14 mouse cellular contexts compared by ENCODE assay signal in genomic region chr12:84388774-84389400, GRCm38 (mm10). TPM values are rescaled to one million over a fixed set of nuclear protein-coding genes. Genes with fewer than 3 reads are reported as not detected.
DNase-seq lines count a peak whose midpoint lies in the region; ATAC-seq and TF ChIP-seq lines count a peak whose summit lies in the region.
"Had no signal": no experiment of that assay in that cellular context is flagged by ENCODE, and none has a peak within 500 bp of the region (broad histone marks: within the 10 kb centered on the region; RNA-seq: fewer than 3 reads in every experiment).

No protein-coding gene starts in this region.

- peaks cover 22 to 28% of the 10 kb centered on the region in 2 experiments for H3K4me1 ChIP-seq in heart, embryonic 14.5 days (ENCODE audit: control insufficient read depth in 2 of 2, insufficient read depth in 2 of 2, low read length in 2 of 2)
- H3K4me1 ChIP-seq in heart, embryonic 12.5 days (replicated peaks), result peaks cover 30% of the 10 kb centered on the region
- H3K4me1 ChIP-seq in spleen, adult 2 months (ENCODE audit: control insufficient read depth, insufficient read depth, insufficient read length), result peaks cover 3% of the 10 kb centered on the region
- no peaks in the 10 kb centered on the region for H3K4me1 ChIP-seq in midbrain, embryonic 15.5 days
- H3K4me1 ChIP-seq: neural tube, embryonic 15.5 days had no signal

- H3K27me3 ChIP-seq in heart, embryonic 14.5 days (ENCODE audit: control insufficient read depth, insufficient read depth, low read length), result no peaks in the 10 kb centered on the region
- H3K27me3 ChIP-seq in heart, embryonic 12.5 days (replicated peaks), result no peaks in the 10 kb centered on the region
- H3K27me3 ChIP-seq in spleen, adult 2 months (ENCODE audit: control insufficient read depth, insufficient read depth, low read length), result no peaks in the 10 kb centered on the region
- H3K27me3 ChIP-seq in midbrain, embryonic 15.5 days (replicated peaks), result no peaks in the 10 kb centered on the region
- H3K27me3 ChIP-seq: neural tube, embryonic 15.5 days had no signal

- ATAC-seq in heart, embryonic 14.5 days (ENCODE audit: insufficient number of reproducible peaks, insufficient read depth, low FRiP score, low read depth), result no peak
- no peak for ATAC-seq in heart, embryonic 12.5 days (ENCODE audit: insufficient number of reproducible peaks, low FRiP score)
- peak; percentile 77 for ATAC-seq in granulocyte monocyte progenitor cell, adult 5-6 weeks (replicated peaks; ENCODE audit: poor library complexity, severe bottlenecking)
- no peak for ATAC-seq in midbrain, embryonic 15.5 days (replicated peaks)
- ATAC-seq: forebrain, postnatal 0 days had no signal

- intact Hi-C loops in gastrocnemius, postnatal 14 days (cut with DNase I; ENCODE audit: low total_unique reads), result no loop called here

- no peak overlapping the region for H3K27ac ChIP-seq in heart, embryonic 14.5 days (replicated peaks in 1 of 2; ENCODE audit: control insufficient read depth in 1 of 2, insufficient read depth in 1 of 2, low read depth in 2 of 2, low read length in 2 of 2)
- H3K27ac ChIP-seq in heart, embryonic 12.5 days (ENCODE audit: poor library complexity, severe bottlenecking), result no peak overlapping the region
- H3K27ac ChIP-seq in spleen, adult 2 months (ENCODE audit: insufficient read depth, low read length), result peak overlapping the region; percentile 52
- no peak overlapping the region for H3K27ac ChIP-seq in midbrain, embryonic 15.5 days
- H3K27ac ChIP-seq: neural tube, embryonic 15.5 days had no signal

- H3K4me3 ChIP-seq in heart, embryonic 14.5 days (ENCODE audit: control insufficient read depth in 1 of 2, insufficient read depth in 1 of 2, low read depth in 1 of 2, low read length in 2 of 2), result no peak overlapping the region
- no peak overlapping the region for H3K4me3 ChIP-seq in heart, embryonic 12.5 days
- H3K4me3 ChIP-seq in spleen, adult 2 months (ENCODE audit: extremely low read depth, insufficient read depth, insufficient read length), result peak overlapping the region; percentile 43
- no peak overlapping the region for H3K4me3 ChIP-seq in midbrain, embryonic 15.5 days
- H3K4me3 ChIP-seq: neural tube, embryonic 15.5 days had no signal

- 63% methylated on average over 14 of the region's 14 CpGs for WGBS in heart, embryonic 14.5 days
- 63% methylated on average over 14 of the region's 14 CpGs for WGBS in heart, embryonic 12.5 days
- 17% methylated on average over 14 of the region's 14 CpGs for WGBS in spleen, adult 2 months
- 76% methylated on average over 14 of the region's 14 CpGs for WGBS in midbrain, embryonic 15.5 days

- H3K36me3 ChIP-seq in heart, embryonic 14.5 days (ENCODE audit: control insufficient read depth, insufficient read depth, low read length), result 0 out of 2 replicates have a peak, but pooled peaks cover 11% of the 10 kb centered on the region
- peaks cover 14% of the 10 kb centered on the region for H3K36me3 ChIP-seq in heart, embryonic 12.5 days
- peaks cover 11% of the 10 kb centered on the region for H3K36me3 ChIP-seq in spleen, adult 2 months (ENCODE audit: control insufficient read depth, insufficient read depth, low read length)
- 0 out of 2 replicates have a peak, but pooled peaks cover 4% of the 10 kb centered on the region for H3K36me3 ChIP-seq in midbrain, embryonic 15.5 days (replicated peaks)

- H3K9me3 ChIP-seq in heart, embryonic 14.5 days (ENCODE audit: control insufficient read depth, low read length), result no peaks in the 10 kb centered on the region
- no peaks in the 10 kb centered on the region for H3K9me3 ChIP-seq in heart, embryonic 12.5 days (replicated peaks)
- H3K9me3 ChIP-seq in midbrain, embryonic 15.5 days, result no peaks in the 10 kb centered on the region
- H3K9me3 ChIP-seq: neural tube, embryonic 15.5 days had no signal

- H3K9ac ChIP-seq in heart, embryonic 14.5 days (ENCODE audit: low read length), result no peak overlapping the region
- H3K9ac ChIP-seq in heart, embryonic 12.5 days, result no peak overlapping the region
- no peak overlapping the region for H3K9ac ChIP-seq in midbrain, embryonic 15.5 days
- H3K9ac ChIP-seq: forebrain, postnatal 0 days; neural tube, embryonic 15.5 days had no signal

- peak; percentile 28 to 52 for DNase-seq in spleen, adult 2 months (ENCODE audit: low read depth in 1 of 2, low spot score in 2 of 2)
- DNase-seq in spleen, postnatal 4 days (ENCODE audit: low spot score in 2 of 2), result no peak
- peak; percentile 19 for DNase-seq in thymus, postnatal 4 days
- DNase-seq in gastrocnemius, postnatal 14 days, result no peak
- DNase-seq: cerebellum, adult 11 months; forebrain, postnatal 0 days; heart, postnatal 10 days; kidney, postnatal 4 days had no signal

- TF ChIP-seq POLR2A in spleen, adult 2 months (IDR thresholded peaks at IDR 0.05; ENCODE audit: low read depth, low read length), result no peak

- H3K4me2 ChIP-seq in heart, embryonic 14.5 days (ENCODE audit: low read length), result 0 out of 2 replicates have a peak overlapping the region, but pooled peaks have one; percentile 5
- H3K4me2 ChIP-seq in heart, embryonic 12.5 days, result no peak overlapping the region
- H3K4me2 ChIP-seq in midbrain, embryonic 15.5 days, result no peak overlapping the region
- H3K4me2 ChIP-seq: midbrain, embryonic 11.5 days; neural tube, embryonic 15.5 days had no signal

- no peak for TF ChIP-seq CTCF in spleen, adult 2 months (IDR thresholded peaks at IDR 0.05; ENCODE audit: extremely low read depth, insufficient read depth, insufficient read length, insufficient replicate concordance)

RNA-seq across cellular contexts. Expression of gene Entpd5, which starts 19.9 kb away (rescaled TPM):
- 33.2 and 37.9 TPM in 2 replicates for polyA plus RNA-seq in heart, embryonic 14.5 days (2014; fragmentation: Nextera tagmentation; extraction: Ambion mirVana)
- 32.6 and 33.5 TPM in 2 replicates for polyA plus RNA-seq in heart, embryonic 12.5 days (2016; fragmentation: Nextera tagmentation; extraction: Ambion mirVana)
- polyA plus RNA-seq in spleen, adult 2 months (2012; rRNA removed), result 4.4 and 4.6 TPM in 2 replicates
- total RNA-seq in granulocyte monocyte progenitor cell, adult 5-6 weeks (2014; fragmentation: Nextera tagmentation), result 20.8 and 34.2 TPM in 2 replicates
- total RNA-seq in granulocyte monocyte progenitor cell, adult 5-6 weeks (2017), result 14.0 and 30.8 TPM in 2 replicates
- 11.2 and 12.1 TPM in 2 replicates for polyA plus RNA-seq in midbrain, embryonic 15.5 days (2015; fragmentation: Nextera tagmentation; extraction: Ambion mirVana)
- 1 to 10 TPM; 7.5 to 8.9 TPM for total RNA-seq in gastrocnemius, postnatal 14 days (2021)

RNA-seq across cellular contexts. Expression of gene Bbof1, which starts 20.0 kb away (rescaled TPM):
- polyA plus RNA-seq in heart, embryonic 14.5 days (2014; fragmentation: Nextera tagmentation; extraction: Ambion mirVana), result 1.7 and 1.8 TPM in 2 replicates
- 1.4 and 1.5 TPM in 2 replicates for polyA plus RNA-seq in heart, embryonic 12.5 days (2016; fragmentation: Nextera tagmentation; extraction: Ambion mirVana)
- polyA plus RNA-seq in spleen, adult 2 months (2012; rRNA removed), result 0.05 TPM in 1 of 2 replicates, not detected in the other
- total RNA-seq in granulocyte monocyte progenitor cell, adult 5-6 weeks (2014; fragmentation: Nextera tagmentation), result 3.4 TPM in 1 of 2 replicates, not detected in the other
- total RNA-seq in granulocyte monocyte progenitor cell, adult 5-6 weeks (2017), result 1.8 and 5.4 TPM in 2 replicates
- polyA plus RNA-seq in midbrain, embryonic 15.5 days (2015; fragmentation: Nextera tagmentation; extraction: Ambion mirVana), result 3.4 and 4.9 TPM in 2 replicates
- total RNA-seq in gastrocnemius, postnatal 14 days (2021), result 1 to 10 TPM; 1.1 to 1.2 TPM

RNA-seq across cellular contexts. Expression of gene Fam161b, which starts 27.3 kb away (rescaled TPM):
- 5.3 and 6.3 TPM in 2 replicates for polyA plus RNA-seq in heart, embryonic 14.5 days (2014; fragmentation: Nextera tagmentation; extraction: Ambion mirVana)
- polyA plus RNA-seq in heart, embryonic 12.5 days (2016; fragmentation: Nextera tagmentation; extraction: Ambion mirVana), result 5.0 and 5.2 TPM in 2 replicates
- 0.27 and 0.32 TPM in 2 replicates for polyA plus RNA-seq in spleen, adult 2 months (2012; rRNA removed)
- total RNA-seq in granulocyte monocyte progenitor cell, adult 5-6 weeks (2014; fragmentation: Nextera tagmentation), result not detected in 2 replicates
- 0.10 TPM in 1 of 2 replicates, not detected in the other for total RNA-seq in granulocyte monocyte progenitor cell, adult 5-6 weeks (2017)
- polyA plus RNA-seq in midbrain, embryonic 15.5 days (2015; fragmentation: Nextera tagmentation; extraction: Ambion mirVana), result 19.1 and 21.5 TPM in 2 replicates
- total RNA-seq in gastrocnemius, postnatal 14 days (2021), result under 1 TPM; 0.47 to 0.49 TPM

RNA-seq across cellular contexts. Expression of gene Coq6, which starts 27.4 kb away (rescaled TPM):
- 80.0 and 80.7 TPM in 2 replicates for polyA plus RNA-seq in heart, embryonic 14.5 days (2014; fragmentation: Nextera tagmentation; extraction: Ambion mirVana)
- 59.2 and 61.6 TPM in 2 replicates for polyA plus RNA-seq in heart, embryonic 12.5 days (2016; fragmentation: Nextera tagmentation; extraction: Ambion mirVana)
- 17.5 and 27.8 TPM in 2 replicates for polyA plus RNA-seq in spleen, adult 2 months (2012; rRNA removed)
- 21.1 and 25.4 TPM in 2 replicates for total RNA-seq in granulocyte monocyte progenitor cell, adult 5-6 weeks (2014; fragmentation: Nextera tagmentation)
- 11.0 and 13.8 TPM in 2 replicates for total RNA-seq in granulocyte monocyte progenitor cell, adult 5-6 weeks (2017)
- polyA plus RNA-seq in midbrain, embryonic 15.5 days (2015; fragmentation: Nextera tagmentation; extraction: Ambion mirVana), result 46.2 and 47.5 TPM in 2 replicates
- 10 to 100 TPM; 31.5 to 37.0 TPM for total RNA-seq in gastrocnemius, postnatal 14 days (2021)

RNA-seq across cellular contexts. Expression of gene Rnf113a2, which starts 28.1 kb away (rescaled TPM):
- polyA plus RNA-seq in heart, embryonic 14.5 days (2014; fragmentation: Nextera tagmentation; extraction: Ambion mirVana), result 19.1 and 20.3 TPM in 2 replicates
- polyA plus RNA-seq in heart, embryonic 12.5 days (2016; fragmentation: Nextera tagmentation; extraction: Ambion mirVana), result 21.3 and 24.4 TPM in 2 replicates
- 3.3 and 3.6 TPM in 2 replicates for polyA plus RNA-seq in spleen, adult 2 months (2012; rRNA removed)
- 26.0 and 28.1 TPM in 2 replicates for total RNA-seq in granulocyte monocyte progenitor cell, adult 5-6 weeks (2014; fragmentation: Nextera tagmentation)
- total RNA-seq in granulocyte monocyte progenitor cell, adult 5-6 weeks (2017), result 32.4 and 37.8 TPM in 2 replicates
- 22.7 and 23.0 TPM in 2 replicates for polyA plus RNA-seq in midbrain, embryonic 15.5 days (2015; fragmentation: Nextera tagmentation; extraction: Ambion mirVana)
- 1 to 10 TPM; 5.4 to 5.8 TPM for total RNA-seq in gastrocnemius, postnatal 14 days (2021)

Comparison
In these comparisons a context has a peak if more than half of its experiments do, and no peak if none do; other contexts are left out.
1. DNase-seq: peak in spleen, adult 2 months (2 of 2) and thymus, postnatal 4 days (single experiment); none in spleen, postnatal 4 days (0 of 2) and gastrocnemius, postnatal 14 days (single experiment).